Mouse (Mus musculus) midbrain, embryonic 10.5 days (tissue): Measurements from ENCODE around the gene Msrb2. TPM values are rescaled to one million over a fixed set of nuclear protein-coding genes. Genes with fewer than 3 reads are reported as not detected.

Experiments used
- DNase-seq: peaks from one replicate; pipeline ENCODE4 v3.0.0-alpha.2; 2017; ENCODE audit warnings: low spot score
- H3K27ac ChIP-seq: fragments of 300-500 bp; sonication (generic); replicated peaks from 2 replicates; pipeline ENCODE4 v1.5.1; 2016; ENCODE audit warnings: mild to moderate bottlenecking
- H3K27me3 ChIP-seq: fragments of 300-500 bp; sonication (generic); 2 replicates; pipeline ENCODE4 v1.6.1; 2016; ENCODE audit warnings: low read depth, mild to moderate bottlenecking; ENCODE audit not compliant: poor library complexity, severe bottlenecking
- H3K36me3 ChIP-seq: fragments of 300-500 bp; sonication (generic); 2 replicates; pipeline ENCODE4 v1.6.1; 2016; ENCODE audit warnings: mild to moderate bottlenecking, moderate library complexity
- H3K4me1 ChIP-seq: fragments of 300-500 bp; sonication (generic); 2 replicates; pipeline ENCODE4 v1.6.1; 2016
- H3K4me3 ChIP-seq: fragments of 300-500 bp; sonication (generic); 2 replicates; pipeline ENCODE4 v1.5.1; 2016; ENCODE audit warnings: mild to moderate bottlenecking, moderate library complexity
- H3K9me3 ChIP-seq: fragments of 300-500 bp; sonication (generic); replicated peaks from 2 replicates; pipeline ENCODE4 v1.6.1; 2016; ENCODE audit warnings: mild to moderate bottlenecking
- WGBS: fragments of 180-500 bp; shearing (Covaris S2); methylation state at CpG from one replicate; pipeline ENCODE4 v1.1.7; 2016; 5-methylcytosine and 5-hydroxymethylcytosine counted together
- polyA plus RNA-seq: library from polyadenylated mRNA; unstranded; fragments of >200 nt; fragmentation: Nextera tagmentation; extraction: Ambion mirVana; gene quantifications from 2 replicates; pipeline ENCODE4 v1.2.1, GENCODE M21; 2016

Msrb2 gene
- polyA plus RNA-seq, 1 experiment from 2014 or later: 14.5 TPM

DNA sequence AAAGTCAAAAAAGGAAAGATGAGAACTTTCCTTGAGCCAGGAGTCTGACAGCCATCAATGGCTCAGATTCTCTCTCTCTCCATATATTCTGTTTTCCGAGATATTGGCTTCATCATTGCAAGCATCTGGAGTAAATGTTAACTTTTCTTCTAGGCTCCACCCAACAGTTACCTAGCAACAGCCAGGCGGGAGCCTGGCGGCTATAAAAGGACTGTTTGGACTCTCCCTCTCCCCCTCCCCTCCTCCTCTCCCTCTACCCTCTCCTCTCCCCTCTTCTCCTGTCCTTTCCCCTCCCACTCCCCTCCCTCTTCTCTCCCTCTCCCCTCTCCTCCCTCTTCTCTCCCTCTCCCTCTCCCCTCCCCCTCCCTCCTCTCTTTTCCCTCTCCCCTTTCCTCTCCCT is 4.8 kb upstream of the Msrb2 start:
- Histone ChIP-seq H3K36me3 (no peaks in the 10 kb centered on the region), H3K27ac (no peak overlapping the region), H3K4me1 (peaks cover 22% of the 10 kb centered on the region), H3K27me3 (no peaks in the 10 kb centered on the region), H3K4me3 (no peak overlapping the region), H3K9me3 (no peaks in the 10 kb centered on the region)
- peak; percentile 43 for DNase-seq
- 25% methylated on average over 3 of the region's 3 CpGs for WGBS

DNA sequence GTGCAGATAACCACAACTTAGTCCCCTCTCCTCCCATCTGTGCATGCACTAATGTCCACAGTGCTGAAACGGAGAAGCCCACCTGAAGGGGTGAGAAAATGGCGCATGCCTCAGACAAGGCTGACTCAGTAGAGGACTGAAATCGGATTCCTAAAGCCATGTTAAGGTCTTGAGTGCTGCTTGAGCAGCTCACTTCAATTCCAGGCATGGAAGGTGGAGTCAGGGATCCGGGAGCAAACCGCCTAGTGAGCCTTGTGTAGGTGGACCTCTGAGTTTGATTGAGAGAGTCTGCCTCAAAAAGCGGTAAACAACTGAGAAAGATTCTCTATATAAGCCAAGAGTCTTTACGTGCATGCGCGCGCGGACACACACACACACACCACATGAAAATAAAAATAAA is 4.1 kb upstream of the Msrb2 start:
- H3K4me3 ChIP-seq: no peak overlapping the region
- H3K27ac ChIP-seq: no peak overlapping the region
- no peaks in the 10 kb centered on the region for H3K27me3 ChIP-seq
- no peaks in the 10 kb centered on the region for H3K36me3 ChIP-seq
- no peaks in the 10 kb centered on the region for H3K9me3 ChIP-seq
- 80% methylated on average over 11 of the region's 11 CpGs for WGBS
- H3K4me1 ChIP-seq: peaks cover 27% of the 10 kb centered on the region
- no peak for DNase-seq

DNA sequence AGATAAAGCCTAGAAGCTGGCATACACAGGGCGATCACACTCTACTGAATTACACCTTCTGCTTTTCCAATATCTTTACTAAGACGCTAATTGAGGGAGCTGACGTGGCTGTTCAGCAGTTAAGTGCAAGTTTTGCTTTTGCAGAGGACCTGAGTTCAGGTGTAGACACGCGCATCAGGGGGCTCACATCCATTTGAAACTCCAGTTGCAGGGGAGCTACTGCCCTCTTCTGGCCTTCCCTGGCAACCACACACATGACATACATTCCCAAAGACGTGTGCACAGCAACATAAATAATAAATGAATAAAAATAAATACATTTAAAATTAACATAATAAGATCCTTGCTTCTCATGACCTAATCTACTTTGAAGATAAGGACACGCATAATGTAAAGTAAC is 2.5 kb downstream of the Msrb2 start:
- WGBS: 90% methylated on average over 7 of the region's 7 CpGs
- no peak overlapping the region for H3K27ac ChIP-seq
- H3K4me1 ChIP-seq: peaks cover 12% of the 10 kb centered on the region
- no peaks in the 10 kb centered on the region for H3K9me3 ChIP-seq
- H3K27me3 ChIP-seq: no peaks in the 10 kb centered on the region
- no peak overlapping the region for H3K4me3 ChIP-seq
- DNase-seq: no peak
- H3K36me3 ChIP-seq: no peaks in the 10 kb centered on the region

DNA sequence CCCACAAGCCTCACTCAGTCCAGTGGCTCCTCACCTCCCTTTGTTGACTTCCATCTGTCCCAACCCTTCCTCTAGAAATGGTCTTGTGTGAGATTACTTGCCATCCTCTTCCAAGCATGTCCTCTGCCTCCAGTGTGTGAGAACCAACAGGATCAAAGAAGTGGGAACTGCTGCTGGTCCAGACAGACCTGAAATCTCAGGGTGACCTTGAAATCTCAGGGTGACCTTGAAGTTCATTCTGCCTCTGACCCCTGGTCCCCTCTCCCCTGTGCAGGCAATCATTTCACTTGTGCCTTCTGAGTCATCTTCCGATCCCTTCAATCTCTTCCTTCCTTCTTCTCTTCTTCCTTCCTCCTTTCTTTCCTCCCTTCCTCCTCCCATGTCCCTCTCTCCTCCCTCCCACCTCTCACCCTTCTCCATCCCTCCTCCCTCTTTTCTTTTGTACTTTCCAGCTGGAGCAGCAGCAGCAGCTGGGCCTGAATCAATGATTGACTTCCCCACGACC is 9.3 kb downstream of the Msrb2 start:
- no peaks in the 10 kb centered on the region for H3K36me3 ChIP-seq
- no peak overlapping the region for H3K4me3 ChIP-seq
- no peak for DNase-seq
- 0 out of 2 replicates have a peak overlapping the region, but pooled peaks have one; percentile 6 for H3K27ac ChIP-seq
- peaks cover 11% of the 10 kb centered on the region for H3K4me1 ChIP-seq
- no peaks in the 10 kb centered on the region for H3K9me3 ChIP-seq
- H3K27me3 ChIP-seq: no peaks in the 10 kb centered on the region
- WGBS: 47% methylated on average over 2 of the region's 2 CpGs

DNA sequence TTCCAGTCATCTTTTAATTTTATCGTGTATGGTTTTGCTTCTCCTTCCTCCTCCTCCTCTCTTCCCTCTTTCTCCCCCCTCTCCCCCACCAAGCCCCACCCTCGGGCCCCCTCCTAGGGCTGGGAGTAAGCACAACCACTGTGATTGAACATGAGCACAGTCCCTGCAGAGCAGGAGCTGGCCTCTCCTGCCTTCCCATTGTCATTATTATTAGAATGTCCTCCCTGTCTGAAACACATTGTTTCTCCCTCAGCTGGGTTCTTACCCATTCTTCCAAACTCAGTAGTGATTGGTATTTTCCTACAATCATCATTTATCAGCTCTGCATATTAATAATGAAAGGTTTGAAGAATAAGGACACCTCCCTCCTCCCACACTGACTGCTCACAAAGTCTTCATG is 9.7 kb downstream of the Msrb2 start:
- Histone ChIP-seq H3K27ac (peak overlapping the region; percentile 38; the same call in 1 of the 2 replicates), H3K9me3 (no peaks in the 10 kb centered on the region), H3K4me3 (no peak overlapping the region), H3K27me3 (no peaks in the 10 kb centered on the region), H3K36me3 (no peaks in the 10 kb centered on the region), H3K4me1 (peaks cover 11% of the 10 kb centered on the region)
- no peak for DNase-seq
- 20% methylated on average over 2 of the region's 2 CpGs for WGBS

DNA sequence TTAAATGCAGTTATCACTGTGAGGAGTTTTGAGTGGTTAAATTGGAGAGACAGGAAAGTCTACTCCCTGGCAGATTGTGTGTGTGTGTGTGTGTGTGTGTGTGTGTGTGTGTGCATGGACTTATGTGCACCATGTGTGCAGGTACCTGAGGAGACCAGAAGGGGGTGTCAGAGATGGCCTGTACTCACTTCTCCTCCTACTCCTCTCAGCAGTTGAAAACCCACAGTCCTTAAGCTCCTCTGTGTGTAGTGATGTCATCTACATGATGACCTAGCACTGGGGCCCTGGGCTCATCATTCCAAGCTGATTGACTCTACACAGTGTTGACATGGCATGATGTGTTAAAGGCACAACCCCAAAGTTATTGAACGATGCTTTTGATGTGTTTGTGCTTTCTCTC is 11.0 kb downstream of the Msrb2 start:
- Histone ChIP-seq H3K27me3 (no peaks in the 10 kb centered on the region), H3K36me3 (no peaks in the 10 kb centered on the region), H3K27ac (no peak overlapping the region), H3K4me3 (no peak overlapping the region), H3K4me1 (peaks cover 11% of the 10 kb centered on the region), H3K9me3 (no peaks in the 10 kb centered on the region)
- DNase-seq: no peak
- WGBS: 77% methylated on average over 1 of the region's 1 CpGs

DNA sequence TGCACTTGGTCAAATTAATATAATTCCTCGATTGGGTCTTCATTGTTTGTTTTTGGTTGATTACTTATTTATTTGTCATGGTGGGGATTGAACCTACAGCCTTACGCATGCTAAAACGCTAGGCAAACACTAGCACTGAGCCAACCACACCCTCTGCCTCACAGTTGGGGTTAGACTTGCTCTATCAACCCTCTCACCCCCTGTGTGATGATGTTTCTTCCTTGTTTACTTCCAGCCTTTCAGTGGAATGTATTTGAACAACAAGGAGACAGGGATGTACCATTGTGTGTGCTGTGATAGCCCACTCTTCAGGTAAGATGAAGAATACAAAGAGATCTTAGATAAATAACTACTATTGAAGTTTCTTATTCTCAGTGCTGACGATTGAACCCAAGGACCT is 11.8 kb downstream of the Msrb2 start:
- H3K9me3 ChIP-seq: no peaks in the 10 kb centered on the region
- H3K27me3 ChIP-seq: no peaks in the 10 kb centered on the region
- WGBS: 74% methylated on average over 4 of the region's 4 CpGs
- no peaks in the 10 kb centered on the region for H3K36me3 ChIP-seq
- DNase-seq: no peak
- H3K27ac ChIP-seq: no peak overlapping the region
- no peak overlapping the region for H3K4me3 ChIP-seq
- H3K4me1 ChIP-seq: peaks cover 11% of the 10 kb centered on the region

DNA sequence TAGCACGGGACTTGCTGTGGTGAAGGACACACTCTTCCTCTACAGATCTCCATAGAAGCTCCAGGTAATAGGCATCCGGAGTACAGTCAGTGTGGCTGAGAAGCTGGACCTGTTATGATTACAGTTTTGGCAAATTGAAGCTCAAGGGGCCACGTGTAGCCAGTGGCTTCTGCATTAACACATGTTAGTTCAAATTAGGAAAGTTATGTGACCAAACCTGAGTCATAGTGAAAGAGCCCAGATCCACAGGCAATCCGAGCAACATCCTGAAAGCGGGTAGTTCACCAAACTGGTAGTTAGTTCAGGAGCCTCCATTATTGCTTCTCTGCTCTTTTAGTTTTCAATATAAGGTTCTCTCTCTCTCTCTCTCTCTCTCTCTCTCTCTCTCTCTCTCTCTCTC is 14.5 kb downstream of the Msrb2 start:
- Histone ChIP-seq H3K4me1 (peaks cover 5% of the 10 kb centered on the region), H3K4me3 (no peak overlapping the region), H3K27ac (no peak overlapping the region), H3K9me3 (no peaks in the 10 kb centered on the region), H3K36me3 (no peaks in the 10 kb centered on the region), H3K27me3 (no peaks in the 10 kb centered on the region)
- WGBS: 91% methylated on average over 5 of the region's 5 CpGs
- DNase-seq: no peak

DNA sequence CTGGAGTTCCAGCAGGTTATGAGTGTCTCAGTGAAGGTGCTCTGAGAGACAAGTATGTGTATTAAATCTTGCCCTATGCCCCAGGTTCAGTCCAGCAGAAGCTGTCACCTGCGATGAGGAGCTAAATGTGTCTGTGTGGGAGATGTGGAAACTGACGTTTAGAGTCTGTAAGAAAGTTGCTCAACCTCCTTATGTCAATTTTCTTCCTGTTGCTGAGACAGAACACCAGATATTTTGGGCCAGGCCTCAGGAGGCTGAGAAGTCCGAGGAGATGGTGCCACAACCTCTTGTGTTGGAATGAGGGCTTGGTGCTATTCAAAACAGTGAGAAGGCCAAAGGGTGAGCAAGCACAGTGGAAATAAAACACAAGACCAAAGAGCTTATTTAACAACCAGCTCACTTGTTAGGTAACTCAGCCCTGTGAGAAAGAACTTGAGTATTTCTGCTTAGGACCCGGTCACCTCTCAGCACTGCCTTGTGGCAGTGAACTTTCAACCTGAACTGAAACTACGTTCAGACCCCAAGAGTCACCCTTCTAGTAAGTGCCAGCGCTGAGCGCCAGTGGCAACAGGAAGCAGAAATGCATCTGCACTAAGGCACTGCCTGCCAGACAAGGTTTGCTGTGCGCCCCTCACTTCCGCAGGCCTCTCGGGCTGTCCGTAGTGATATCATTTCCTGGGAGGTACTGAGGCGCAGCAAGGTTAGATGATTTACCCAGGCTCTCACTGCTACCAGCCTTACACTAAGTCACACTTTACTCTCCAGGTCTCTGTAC is 17.3 kb downstream of the Msrb2 start:
- Histone ChIP-seq H3K36me3 (no peaks in the 10 kb centered on the region), H3K27me3 (no peaks in the 10 kb centered on the region), H3K27ac (no peak overlapping the region), H3K4me3 (no peak overlapping the region), H3K4me1 (peaks cover 9% of the 10 kb centered on the region), H3K9me3 (no peaks in the 10 kb centered on the region)
- DNase-seq: no peak
- WGBS: 91% methylated on average over 12 of the region's 12 CpGs

DNA sequence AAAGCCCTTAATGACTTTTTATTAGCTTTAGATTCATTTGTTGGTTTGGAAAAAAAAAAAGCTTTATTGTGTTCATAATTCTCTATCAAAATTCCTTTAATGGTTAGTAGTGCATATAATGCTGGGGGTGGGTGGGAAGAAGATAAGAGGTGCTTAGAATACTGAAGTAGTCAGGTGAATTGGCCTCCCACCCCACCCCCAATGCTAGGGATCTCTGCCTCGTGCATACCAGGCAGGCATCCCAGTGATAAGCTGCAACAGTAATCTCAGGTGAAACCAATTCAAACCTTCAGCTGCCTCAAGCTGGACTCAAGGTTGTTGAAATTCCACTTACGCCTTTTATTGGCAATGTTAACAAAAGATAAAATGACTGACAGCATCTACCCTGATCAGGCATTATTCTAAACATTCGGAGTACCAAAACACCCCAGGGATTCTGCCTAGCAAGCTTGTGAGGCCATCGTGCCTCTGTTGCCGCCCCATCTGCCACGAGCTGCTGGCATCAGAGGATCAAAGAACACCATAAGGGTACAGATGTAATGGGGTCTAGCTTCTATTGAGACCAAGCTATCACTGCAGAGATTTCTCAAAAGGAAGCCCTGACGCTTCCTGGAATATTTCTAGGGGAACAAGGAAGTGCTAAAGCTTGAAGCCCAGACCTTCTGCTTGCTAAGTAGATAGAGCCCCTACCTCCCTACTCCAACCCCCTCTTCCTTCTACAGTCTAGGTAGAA is 19.3 kb downstream of the Msrb2 start:
- no peak for DNase-seq
- 61% methylated on average over 7 of the region's 7 CpGs for WGBS

DNA sequence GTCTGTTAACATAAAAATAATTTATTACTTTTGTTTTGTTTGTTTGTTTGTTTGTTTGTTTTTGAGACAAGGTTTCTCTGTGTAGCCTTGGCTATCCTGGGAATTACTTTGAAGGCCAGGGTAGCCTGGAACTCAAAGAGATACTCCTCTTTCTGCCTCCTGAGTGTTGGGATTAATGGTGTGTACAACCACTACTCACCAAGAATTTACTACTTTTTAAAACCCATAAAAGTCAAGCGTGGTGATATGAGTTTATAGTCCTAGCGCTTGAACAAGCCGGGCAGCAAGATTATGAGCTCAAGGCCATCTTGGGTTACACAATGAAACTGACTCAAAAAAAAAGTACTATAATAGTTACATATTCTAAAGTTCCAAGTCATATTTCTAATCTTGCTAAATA is 20.4 kb downstream of the Msrb2 start:
- no peak overlapping the region for H3K4me3 ChIP-seq
- H3K36me3 ChIP-seq: no peaks in the 10 kb centered on the region
- WGBS: 95% methylated on average over 3 of the region's 3 CpGs
- no peaks in the 10 kb centered on the region for H3K9me3 ChIP-seq
- H3K4me1 ChIP-seq: peaks cover 9% of the 10 kb centered on the region
- no peak for DNase-seq
- H3K27me3 ChIP-seq: no peaks in the 10 kb centered on the region
- no peak overlapping the region for H3K27ac ChIP-seq

More for the DNA sequence above, 19.3 kb downstream of the Msrb2 start:
- H3K27ac ChIP-seq: no peak overlapping the region
- H3K4me3 ChIP-seq: no peak overlapping the region
- H3K9me3 ChIP-seq: no peaks in the 10 kb centered on the region
- H3K4me1 ChIP-seq: peaks cover 9% of the 10 kb centered on the region
- H3K27me3 ChIP-seq: no peaks in the 10 kb centered on the region
- H3K36me3 ChIP-seq: no peaks in the 10 kb centered on the region

DNA sequence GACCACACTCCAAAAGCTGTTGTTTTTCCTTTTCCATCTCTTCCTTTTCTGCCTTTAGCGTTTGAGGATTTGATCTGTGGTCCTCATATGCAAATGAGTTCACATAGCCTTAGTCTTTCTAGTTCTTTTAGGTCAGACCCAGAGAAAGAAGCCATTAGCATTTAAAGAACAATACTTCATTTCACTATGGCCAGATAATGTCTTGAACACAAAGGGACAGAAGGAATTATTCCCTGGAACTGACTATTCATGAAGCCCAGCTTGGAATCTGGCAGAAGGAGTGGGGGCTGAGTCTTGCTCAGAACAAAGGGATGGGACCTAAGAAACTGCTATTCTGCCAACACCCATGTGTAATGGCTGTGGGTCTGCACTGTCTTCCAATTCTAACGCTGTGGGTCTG is 21.6 kb downstream of the Msrb2 start:
- Histone ChIP-seq H3K27ac (no peak overlapping the region), H3K4me3 (no peak overlapping the region), H3K9me3 (no peaks in the 10 kb centered on the region), H3K36me3 (no peaks in the 10 kb centered on the region), H3K27me3 (no peaks in the 10 kb centered on the region), H3K4me1 (peaks cover 9% of the 10 kb centered on the region)
- DNase-seq: no peak
- 19% methylated on average over 2 of the region's 2 CpGs for WGBS

DNA sequence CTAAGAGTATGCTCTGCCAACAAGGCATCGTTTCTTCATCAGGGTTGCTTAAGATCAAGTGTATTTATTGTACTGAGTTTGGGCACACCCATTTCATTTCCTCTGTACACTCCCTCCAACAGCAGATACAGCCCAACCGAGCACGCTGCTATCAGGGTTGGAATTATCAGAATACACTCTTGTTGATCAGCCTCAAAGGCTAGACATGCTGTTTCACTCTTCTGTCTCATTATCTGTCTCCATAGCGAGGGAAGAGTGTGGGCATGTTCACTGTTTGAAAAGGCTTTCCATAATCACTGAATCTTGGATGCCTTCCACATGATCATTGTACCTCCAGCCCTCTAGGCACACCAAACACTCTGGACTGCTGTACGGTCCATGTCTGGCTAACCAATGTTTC is 34.2 kb downstream of the Msrb2 start:
- no peak overlapping the region for H3K27ac ChIP-seq
- 89% methylated on average over 5 of the region's 5 CpGs for WGBS
- H3K4me1 ChIP-seq: no peaks in the 10 kb centered on the region
- H3K4me3 ChIP-seq: no peak overlapping the region
- no peak for DNase-seq
- no peaks in the 10 kb centered on the region for H3K9me3 ChIP-seq
- no peaks in the 10 kb centered on the region for H3K27me3 ChIP-seq
- no peaks in the 10 kb centered on the region for H3K36me3 ChIP-seq
